Mouse (Mus musculus): ENCODE measurements at regions not wholly inside any gene's neighbourhood (a gene's known extent, or its start where the extent isn't known, plus 50 kb on each side); places are given as distances from the start of the nearest gene placed in this dataset.

DNA sequence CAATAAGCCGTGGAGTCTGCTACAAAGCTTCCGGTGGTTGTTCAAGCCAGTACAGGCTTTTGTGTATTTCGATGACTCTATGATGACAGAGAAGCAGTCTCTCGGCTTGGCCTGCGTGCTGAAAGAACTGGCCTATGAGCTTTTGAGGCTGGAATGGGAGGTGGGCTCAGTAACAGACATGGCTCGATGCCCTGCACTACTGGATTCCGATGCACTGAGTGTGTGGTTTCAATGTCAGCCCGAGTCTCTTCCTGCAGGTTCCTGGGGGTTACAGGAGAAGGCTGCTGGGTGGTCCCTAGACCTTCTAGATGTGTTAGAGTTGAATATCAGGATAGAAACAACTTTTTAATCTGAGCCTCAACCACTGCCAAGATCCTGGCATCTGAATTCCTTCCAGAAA lies 53.2 kb downstream of the Gm815 start:
- DNase-seq (ENCODE audit: low spot score), result no peak

DNA sequence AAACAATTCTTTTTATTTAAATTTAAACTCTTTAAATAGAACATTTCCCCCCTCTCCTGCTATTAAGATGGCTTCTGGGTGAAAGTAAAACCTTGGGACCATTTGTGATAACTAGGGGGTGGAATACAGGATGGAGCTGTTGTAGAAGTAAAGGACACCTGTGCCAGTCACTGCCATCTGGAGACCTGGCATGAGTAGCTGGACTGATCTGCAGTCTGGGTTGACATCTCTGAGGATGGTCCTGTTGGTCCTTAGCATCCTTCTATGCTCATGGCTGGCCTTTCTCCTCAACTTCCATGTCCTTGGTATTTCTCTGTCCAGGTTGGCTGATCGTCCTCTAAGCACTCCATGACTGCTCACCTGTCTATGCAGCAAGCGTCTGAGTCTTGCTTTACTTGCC lies 58.3 kb downstream of the Gm815 start:
- DNase-seq (ENCODE audit: low spot score), result no peak

DNA sequence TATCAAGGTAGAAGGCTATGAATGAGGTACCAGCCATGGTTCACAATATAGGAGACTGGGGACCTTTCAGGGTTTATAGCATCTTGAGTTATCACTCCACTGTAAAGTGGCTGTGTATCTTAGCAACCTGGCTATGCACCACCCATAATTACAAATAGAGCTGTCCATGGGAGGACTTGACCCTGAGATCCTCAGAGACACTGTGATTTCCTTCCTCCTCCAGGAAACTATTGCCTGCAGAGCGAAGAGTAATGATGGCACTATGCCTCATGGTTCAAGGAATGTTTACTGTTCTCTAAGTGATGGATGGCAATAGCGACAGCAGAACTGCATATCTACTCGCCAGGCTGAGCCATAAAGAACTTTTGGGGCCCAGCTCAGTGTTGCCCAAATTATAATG lies 60.9 kb downstream of the Gm815 start:
- no peak for DNase-seq (ENCODE audit: low spot score)

DNA sequence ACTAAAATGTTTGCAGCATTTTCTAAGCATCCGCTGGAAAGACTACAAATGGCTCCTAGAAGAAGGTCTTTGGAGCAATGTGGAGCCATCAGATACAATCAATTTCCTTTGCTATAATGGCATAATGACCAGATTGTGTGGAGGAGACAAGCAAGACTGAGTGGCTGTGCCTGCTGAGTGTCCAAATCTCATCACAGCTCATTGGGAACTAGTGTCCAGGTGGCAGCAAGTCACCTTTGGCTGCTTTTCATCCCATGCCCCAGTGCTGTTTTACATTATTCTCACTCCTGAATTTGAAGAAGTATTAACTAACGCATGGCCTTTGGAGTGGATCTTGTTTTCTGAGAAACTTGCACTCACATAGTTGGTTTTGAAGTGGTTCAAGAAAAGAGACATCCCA lies 62.8 kb downstream of the Gm815 start:
- no peak for DNase-seq (ENCODE audit: low spot score)

DNA sequence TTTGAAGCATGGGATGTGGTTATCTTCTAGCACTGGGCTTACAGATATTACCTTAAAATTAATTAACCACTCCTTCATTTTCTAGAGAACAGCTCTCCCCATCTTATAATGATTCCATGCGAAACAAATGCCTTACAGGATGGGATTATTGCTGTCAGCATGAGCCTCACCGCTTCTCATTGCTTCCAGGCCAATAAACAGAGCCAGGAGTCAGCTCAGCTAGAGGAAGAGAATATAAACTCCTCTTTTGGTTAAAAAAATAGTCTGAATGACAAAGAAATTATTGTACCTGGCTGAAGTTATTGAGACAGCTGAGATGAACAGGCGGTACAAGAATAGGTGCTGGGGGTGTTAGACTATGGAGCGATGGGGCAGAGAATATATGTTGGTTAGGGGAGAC lies 63.5 kb downstream of the Gm815 start:
- DNase-seq (ENCODE audit: low spot score), result no peak

DNA sequence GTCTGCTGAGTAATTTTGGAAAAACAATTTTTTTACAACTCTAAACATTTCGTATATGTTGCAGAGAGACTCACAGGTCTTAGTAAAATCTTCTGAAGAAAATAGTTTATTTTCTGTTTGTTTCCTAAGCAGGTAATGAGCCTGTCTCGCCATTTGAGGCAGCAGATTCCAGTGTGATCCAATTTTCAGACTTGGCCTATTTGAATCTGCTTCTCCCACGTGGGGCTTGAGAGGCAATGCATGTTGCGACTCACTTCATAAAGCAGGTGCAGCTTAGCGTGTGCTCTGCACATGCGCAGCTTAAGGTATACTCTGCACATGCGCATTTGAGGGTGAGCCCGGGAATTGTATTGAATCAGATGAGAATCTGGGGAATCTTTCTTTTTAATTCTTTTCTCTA lies 67.7 kb downstream of the Gm815 start:
- no peak for DNase-seq (ENCODE audit: low spot score)

DNA sequence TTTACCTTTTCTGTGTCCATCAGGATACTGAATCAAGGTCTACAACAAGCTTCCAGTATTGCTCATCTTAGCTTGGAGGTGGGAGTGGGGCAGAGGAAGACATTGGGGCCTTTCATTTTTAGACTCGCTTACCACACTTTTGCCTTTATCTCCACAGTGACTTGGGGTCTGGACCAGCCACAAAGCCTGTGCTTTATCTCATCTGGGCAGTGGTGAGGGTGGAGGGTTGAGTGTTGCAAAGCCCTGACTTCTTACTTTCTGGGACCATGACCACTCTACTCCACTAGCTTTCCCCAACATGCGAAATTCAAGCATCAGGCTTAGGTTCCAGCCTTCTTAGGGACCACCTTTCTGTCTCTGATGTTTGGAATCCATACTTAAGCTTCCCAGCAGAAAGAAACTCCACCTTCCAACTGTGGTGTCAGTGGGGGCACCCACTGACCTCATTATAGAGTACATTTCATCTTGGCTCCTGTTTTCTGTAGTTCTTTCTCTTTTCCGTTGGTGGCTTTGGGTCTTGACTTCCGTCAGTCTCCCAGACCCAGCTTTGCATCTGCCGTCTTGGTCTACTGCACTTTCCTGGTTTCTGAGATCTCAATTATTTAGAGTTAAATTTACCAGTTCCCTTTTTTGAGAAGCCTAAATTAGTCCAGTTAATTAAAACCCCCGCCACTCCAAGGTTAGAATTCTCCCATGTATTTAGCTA lies 80.5 kb downstream of the Gm815 start:
- DNase-seq (ENCODE audit: low spot score), result no peak

DNA sequence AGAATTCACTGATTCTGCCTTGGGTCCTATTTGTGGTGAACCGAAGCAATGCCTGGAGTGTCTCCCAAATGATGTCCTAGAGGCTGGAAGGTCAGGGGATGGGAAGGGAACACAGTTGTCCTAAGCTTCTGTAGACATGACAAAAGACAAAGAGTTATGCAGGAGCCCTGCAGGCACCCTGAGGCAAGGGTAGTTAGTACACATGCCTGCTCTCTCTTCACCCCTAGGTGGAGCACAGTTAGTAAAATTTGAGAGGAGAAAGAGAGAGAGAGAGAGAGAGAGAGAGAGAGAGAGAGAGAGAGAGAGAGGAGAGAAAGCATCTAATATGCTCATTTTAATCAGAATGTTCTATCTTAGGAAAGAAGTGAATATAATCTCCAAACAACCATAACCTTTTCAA lies 87.4 kb downstream of the Gm815 start:
- DNase-seq (ENCODE audit: low spot score), result no peak

DNA sequence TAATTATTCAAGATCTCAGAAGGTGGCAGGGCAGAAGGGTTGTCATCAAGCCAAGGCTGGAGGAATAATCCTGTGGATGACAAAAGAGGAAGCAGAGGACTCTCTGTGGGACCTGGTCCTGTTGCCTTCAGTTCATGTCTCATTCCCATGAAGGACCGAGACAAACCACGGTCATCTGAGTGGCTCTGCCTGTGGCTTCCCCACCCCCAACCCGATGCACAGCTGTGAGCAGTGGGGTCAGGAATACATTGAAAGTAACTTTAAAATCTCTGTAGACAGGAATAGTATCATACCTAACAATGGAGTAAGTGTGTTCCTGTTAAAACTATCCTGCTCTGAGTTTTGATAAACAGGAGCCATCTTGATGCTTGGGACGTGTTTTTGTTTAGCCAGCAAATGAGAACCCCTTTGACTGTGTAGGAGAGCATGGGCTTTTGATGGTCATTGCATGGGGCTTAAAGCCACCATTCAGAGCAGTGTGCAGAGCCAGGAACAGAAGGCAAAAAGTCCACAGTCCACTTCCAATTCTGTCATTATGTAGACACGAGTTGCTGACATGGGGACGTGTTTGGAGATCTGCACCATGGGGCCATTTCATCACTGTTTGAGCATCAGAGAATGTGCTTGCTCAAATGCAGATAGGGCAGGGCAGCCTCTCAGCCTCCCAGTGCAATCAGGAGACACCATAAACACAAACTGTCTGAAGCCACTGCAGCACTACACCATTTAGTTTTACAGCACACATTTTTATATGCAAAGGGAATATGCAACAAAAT lies 88.3 kb downstream of the Gm815 start:
- no peak for DNase-seq (ENCODE audit: low spot score)

DNA sequence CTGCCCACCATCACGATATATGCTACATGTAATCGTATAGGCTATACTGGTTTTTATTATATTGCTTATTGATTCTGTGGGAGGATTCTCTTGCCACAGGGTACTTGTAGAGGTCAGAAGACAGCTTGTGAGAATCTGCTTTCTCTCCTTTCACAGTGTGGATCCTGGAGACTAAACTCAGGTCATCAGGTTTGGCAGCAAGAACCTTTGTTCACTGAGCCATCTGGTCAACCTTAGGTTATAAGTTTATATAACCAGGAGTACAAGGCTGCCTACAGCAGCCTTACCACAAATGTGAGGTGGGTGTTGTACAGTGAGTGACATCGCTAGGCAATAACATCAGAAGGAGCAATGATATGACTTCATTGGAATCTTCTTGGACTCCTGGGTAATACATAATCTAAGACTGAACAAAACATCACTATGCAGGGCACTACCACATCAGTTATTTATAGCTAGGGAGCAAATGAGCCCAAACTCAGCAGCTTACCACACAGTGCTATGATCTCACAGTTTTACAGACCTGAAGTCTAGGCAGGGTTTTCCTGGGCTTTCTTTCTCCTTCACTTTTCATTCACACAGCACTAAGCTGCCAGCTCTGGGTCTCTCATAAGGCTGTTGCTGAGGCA lies 89.0 kb downstream of the Gm815 start:
- DNase-seq (ENCODE audit: low spot score), result no peak

DNA sequence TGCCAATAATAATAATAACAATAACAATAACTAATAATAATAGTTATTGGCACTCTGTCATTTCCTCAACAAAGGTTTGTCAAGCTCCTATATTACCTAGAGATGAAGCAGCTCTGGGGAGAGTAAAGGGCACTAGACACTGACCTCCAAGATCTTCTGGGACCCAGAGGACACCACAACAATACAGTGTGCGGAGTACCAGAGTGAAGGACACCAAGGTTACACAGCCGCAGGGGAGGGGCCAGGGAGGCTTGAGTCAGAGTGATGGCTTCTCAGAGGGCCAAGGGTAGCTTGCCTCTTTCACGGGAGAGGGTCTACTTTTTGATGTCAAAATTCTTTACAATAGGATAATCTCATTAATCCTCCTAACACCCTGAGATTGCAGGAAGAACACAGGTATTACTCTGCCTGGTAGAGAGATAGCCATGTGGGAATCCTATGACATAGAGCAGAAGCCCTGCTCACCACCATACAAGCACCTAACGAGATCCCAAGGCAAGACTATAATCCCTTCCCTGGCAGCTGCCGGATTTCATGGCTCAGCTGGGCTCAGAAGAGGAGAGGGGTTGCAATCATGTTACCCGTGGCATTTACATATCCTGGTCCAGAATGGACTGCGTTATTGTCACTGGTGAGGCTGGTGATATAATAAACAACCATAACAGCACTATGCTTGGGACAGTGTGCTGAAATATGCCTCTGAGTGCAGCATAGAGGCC lies 91.1 kb downstream of the Gm815 start:
- DNase-seq (ENCODE audit: low spot score), result no peak

DNA sequence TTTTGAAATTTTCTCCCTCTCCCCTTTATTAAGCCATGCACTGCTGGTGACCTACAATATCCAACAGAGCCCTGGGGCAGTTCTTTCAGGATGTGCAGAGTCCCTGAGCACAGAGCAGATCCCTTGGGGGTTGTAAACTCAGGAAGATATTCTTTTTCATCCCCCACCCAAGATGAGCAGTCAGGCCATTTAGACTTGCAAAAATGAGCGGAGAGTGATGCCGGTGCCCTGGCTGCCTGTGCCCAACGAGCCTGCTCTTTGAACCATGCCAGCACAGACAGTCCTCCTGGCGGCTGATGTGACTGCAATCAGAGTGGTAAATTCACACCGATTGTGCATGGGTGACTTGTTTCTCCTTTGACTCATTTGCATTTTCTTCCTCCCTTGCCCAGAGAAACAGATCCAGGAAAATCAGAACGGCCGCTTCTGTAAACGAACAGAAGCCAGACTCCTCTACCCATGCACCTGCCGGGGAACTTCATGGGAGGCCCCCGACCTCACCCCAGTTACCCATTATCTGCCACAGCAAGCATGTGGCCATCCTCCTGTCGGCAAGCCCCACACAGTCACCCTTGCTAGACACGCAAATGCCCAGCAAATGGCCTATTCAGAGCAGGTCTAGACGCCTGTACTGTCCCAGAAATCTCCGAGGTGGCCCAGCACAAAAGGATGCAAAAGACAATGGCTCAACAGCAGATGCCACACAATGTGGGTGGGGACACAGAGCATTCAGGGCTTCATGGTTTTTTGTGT lies 92.4 kb downstream of the Gm815 start:
- no peak for DNase-seq (ENCODE audit: low spot score)

DNA sequence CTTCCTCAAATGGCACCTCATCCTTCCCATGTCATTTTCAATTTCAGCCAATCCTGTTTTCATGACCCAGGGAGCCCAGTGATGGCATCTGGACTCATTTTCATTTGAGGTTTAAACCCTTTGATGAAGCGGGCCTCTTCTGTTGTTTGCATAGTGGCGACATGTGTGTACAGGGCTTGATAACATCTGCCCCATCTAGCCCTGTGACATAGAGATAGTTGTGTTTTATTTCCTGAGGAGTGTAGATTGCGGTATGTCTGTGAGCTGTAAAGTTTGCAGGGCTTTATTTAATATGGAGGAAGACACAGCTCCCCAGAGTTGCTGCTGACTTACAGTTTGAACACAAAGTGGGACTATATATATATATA lies 92.9 kb downstream of the Gm815 start:
- DNase-seq (ENCODE audit: low spot score), result no peak

DNA sequence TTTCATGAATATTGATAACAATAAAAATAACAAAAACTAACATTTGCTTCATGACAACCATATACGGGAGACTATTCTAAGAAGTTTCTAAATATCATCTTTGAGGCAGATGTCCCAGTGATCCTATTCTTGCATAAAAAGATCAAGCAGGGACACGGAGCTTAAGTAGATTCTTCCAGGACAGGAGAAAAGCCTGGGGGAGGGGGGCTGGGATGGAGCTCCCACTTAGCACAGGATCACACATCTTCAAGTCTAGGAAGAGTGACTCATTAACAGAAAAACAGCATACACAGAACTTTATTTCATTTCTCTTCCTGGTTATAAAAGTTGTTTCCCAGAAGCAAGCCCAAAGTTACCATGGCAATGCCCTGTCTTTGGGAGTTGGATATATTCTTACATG lies 93.6 kb downstream of the Gm815 start:
- no peak for DNase-seq (ENCODE audit: low spot score)

DNA sequence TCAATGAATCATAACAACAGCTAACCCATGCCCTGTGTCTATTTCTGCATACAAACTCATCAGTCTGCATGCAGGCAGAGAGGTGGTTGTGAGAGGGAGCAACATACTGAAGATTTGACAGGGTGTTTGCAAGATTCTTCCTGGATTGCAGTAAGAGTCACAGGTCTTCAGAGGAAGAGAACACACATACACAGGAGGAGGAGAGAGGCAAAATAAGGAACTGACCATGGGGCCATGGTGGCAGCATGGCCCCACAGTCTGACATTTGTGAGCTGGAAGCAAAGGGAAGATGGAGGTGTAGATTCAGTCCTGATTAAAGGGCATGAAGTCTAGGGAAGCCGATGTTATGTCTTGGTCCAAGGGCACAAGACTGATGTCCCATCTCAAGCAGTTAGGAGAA lies 101.0 kb downstream of the Gm815 start:
- no peak for DNase-seq (ENCODE audit: low spot score)

DNA sequence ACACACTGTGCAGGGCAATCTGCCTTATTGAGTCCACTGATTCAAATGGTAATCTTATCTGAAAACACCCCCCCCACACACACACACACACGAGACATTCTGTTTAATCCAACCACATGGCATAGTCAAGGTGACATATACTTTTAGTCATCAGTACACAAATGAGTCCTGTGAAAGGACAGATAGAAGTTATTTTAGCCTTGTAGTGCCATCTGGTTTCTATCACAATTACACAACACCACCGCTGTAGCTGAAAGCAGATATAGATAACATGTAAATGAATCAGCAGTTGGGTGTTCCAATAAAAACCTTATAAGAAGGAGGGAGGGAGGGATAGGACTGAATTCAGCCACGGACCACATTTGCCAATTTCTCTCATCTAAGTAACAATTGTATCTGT lies 101.5 kb downstream of the Gm815 start:
- no peak for DNase-seq (ENCODE audit: low spot score)

DNA sequence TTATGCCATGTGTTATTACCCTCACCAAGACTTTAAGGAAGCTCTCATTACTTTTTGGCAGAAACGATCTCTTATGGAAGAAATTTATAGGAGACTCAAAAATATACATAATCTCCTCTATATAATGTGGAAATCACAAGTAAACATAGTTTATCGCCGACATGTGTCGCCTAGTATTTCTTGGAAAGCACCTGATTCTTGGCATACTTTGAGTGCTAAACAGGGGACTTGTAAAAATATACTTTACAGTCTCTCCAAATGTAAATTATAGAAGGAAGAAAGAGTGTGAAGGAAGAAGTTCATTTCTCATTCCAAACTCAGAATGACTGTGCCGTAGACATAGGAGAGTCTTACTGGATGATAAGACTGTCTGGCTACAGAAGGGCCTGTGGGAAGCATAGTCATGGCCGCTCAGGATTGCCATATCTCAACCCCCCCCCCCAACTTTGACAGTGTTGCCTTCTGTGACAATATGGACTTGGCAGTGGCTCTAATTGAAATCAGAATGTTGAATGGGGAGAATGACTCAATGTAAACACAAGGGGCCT lies 102.3 kb downstream of the Gm815 start:
- DNase-seq (ENCODE audit: low spot score), result no peak

DNA sequence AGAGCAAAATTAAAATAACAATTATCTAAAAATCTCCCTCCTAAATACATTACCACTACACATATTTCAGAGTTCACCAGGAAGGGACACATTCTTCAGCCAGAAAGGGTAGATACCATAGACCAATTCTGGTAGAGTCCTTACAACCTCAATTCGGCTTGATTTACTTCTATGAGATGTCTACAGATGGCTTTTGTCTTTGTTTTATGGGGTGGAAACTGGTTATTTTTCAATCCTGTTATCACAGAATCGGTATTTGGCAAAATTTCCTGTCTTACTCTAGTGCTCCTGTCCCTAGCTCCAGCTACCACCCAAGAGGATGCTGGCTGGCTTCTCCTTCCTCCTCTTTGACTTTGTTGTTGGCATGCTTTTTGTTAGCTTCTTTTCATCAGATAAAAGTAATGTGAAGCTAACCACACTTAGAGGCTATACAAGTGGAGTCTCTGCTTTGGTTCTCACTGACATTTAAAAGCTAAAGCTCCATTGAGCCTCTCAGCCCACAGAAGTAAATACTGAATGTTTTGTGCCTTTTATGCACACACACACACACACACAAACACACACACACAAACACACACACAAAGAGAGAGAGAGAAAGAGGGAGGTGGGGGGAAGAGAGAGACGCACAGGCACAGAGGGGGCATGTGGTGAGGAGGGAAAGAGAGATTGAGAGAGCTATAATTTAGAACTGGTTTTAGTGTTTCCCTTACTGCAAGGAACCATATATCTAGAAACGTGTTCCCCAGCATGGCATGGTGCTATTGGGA lies 109.1 kb downstream of the Gm815 start:
- DNase-seq (ENCODE audit: low spot score), result no peak

DNA sequence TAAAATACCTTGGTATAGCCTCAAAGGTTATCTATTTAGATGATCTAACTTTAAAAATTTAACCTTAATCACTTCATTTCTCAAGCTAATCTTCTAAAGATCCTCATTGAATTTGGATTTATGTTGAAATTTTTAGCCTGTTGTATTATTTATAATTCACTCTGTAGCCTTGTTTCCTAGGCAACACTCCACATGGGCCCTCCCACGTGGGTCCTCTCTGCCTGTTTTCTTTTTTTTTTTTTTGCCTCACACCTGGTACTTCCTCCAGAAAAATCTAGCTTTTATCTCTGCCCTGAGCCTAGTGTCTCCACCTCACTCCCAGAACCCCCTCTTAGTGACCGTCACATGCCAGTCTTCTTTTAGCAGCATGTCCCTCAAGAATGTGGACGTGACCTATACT lies 113.9 kb downstream of the Gm815 start:
- DNase-seq (ENCODE audit: low spot score), result no peak

DNA sequence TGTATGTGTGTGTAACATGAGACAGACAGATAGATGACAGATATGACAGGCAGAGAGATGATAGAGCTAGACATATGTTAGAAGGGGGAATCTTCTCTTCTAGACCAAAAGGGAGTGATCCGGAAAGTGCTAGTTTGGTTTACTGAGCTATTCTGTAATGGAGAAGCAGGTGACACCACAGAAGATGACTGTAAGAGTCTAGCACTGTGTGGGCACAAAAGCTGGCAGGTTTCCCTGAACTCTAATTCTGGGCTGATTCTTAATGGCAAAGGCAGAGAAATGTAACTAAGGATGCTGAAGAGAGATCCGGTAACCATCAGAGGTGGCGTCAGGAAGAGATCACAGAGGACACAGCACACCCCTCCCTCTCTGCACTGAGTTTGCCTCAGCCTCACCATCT lies 136.2 kb downstream of the Gm815 start:
- no peak for DNase-seq (ENCODE audit: low spot score)

DNA sequence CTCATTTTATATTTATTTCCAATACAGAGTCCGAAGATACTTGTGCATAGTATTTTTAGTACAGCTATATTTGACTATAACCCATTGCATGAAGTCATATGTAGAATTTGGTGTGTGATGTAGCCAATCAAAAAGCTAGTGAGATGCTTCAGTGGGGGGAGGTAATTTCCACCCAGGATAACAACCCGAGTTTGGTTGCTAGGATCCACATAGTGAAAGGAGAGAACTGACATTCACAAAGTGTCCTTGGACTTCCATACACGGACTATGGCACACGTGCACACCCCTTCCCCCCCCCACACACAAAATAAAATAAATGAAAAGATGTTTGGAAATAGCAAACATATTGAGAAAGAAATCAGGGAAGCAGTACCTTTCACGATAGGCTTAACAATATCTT lies 137.2 kb downstream of the Gm815 start:
- no peak for DNase-seq (ENCODE audit: low spot score)
